Mouse (Mus musculus) layer of hippocampus, postnatal 25 days (tissue): ENCODE results near the gene Mettl2. TPM values are rescaled to one million over a fixed set of nuclear protein-coding genes. Genes with fewer than 3 reads are reported as not detected.

Experiments used
- DNase-seq, 2 experiments: peaks; one replicate each; pipeline ENCODE4 v3.0.0; 2022; ENCODE audit warnings: mixed read lengths in 2 of 2, low spot score in 1 of 2; ENCODE audit errors: extremely low spot score in 1 of 2
- total RNA-seq, 2 experiments: library from RNA; stranded (reverse); gene quantifications; 2 replicates each; pipeline ENCODE4 v1.2.3; 2021

Mettl2 gene
- total RNA-seq, 2 experiments from 2014 or later = 16.8 to 17.7 TPM

DNA sequence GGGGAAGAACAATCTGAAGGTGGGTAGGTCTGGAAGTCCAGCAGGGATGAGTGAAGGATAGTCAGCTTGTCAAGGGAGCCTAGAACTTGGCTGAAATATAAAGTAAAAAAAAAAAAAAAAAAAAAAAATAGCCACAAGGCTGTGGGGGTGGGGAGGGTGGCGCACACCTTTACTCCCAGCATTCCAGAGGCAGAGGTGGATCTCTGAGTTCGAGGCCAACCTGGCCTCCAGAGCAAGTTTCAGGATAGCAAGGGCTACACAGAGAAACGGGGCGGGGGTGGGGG is 25.7 kb downstream of the Mettl2 start:
- DNase-seq = no peak

- no peak for DNase-seq
These were observed 26.2 kb downstream of the Mettl2 start for GRCm38 (mm10) chr11:105152357-105152899.

DNA sequence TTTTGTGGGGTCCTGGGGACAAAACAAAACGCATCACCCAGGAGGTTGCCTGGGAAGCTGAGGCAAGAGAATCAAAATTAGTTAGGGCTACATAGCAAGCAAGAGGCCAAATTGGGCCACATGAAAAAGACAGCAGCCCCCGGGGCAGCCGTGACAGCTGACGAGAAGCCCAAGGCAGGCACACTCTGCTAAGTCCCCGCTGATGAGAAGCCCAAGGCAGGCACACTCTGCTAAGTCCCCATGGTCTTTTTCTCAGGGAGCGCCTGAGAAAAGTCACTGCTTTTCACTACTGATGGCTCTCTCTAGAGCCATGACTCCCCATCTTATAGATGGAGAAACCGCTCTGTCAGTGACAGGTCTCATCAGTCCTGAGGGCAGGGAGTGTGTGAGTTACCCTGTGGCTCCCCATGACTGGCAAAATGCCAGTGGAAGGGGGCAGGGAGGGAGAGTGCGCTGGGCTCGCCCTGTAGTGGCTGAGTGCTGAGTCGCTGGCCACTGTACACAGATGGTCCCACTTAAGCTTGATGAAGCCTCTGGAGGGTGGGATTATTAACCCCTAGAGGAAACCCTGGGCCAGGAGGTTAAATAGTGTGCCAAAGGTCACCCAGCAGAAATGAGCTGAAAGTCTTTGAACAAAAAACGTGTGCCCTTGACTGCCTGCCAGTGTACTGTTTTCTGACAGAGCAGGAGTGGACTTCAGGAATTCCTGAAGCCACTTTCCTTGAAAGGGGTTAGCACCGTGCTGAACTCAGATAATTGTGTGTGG is 27.0 kb downstream of the Mettl2 start:
- no peak for DNase-seq

DNA sequence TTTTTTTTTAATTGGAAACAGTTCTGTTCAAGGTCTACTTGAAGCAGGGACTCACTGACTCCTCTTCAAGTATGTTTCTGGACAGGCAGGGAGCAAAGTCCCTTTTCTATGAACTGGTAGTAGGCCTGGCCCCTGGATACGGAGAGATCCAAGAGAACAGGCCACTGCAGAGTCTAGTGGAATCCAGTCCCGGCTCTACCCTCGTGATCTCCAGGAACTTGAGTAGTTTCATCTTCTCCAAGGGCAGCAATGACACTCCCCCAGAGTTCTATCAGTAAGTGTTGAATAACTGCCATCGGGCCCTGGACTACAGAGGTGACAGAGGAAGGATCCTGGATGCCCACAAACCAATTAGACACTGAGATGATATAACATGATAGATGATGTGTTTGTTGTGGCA is 29.7 kb downstream of the Mettl2 start:
- DNase-seq = no peak

DNA sequence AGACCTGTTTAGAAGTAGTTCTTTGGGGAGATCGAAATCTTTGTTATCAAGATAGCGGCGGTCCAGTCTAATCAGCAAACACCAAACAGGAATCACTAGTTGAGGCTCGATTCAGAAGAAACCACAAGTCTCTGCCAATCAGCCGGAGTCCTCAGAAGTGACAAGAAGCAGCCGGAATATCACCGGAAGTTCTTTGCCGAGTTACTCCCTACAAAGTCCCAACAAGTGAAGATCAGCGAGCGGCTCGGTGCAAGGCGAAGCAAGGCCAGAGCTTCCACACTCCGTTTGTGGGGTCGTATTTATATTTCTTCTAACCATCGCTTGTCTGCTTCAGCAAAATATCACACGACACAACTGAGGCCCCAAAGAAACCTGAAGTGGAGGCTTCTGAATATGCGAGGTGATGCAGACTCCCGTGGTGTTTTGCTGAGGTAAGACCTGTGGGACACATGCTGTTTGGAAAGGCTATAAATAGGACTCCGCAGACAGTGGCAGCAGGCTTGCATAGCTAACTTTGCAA is 30.6 kb downstream of the Mettl2 start:
- DNase-seq = no peak

- DNase-seq = no peak
These were observed 31.8 kb downstream of the Mettl2 start for GRCm38 (mm10) chr11:105158047-105158446.

GRCm38 (mm10) chr11:105159673-105160360 is 33.6 kb downstream of the Mettl2 start:
- DNase-seq = no peak

GRCm38 (mm10) chr11:105161411-105161810 is 35.2 kb downstream of the Mettl2 start:
- DNase-seq = no peak

DNA sequence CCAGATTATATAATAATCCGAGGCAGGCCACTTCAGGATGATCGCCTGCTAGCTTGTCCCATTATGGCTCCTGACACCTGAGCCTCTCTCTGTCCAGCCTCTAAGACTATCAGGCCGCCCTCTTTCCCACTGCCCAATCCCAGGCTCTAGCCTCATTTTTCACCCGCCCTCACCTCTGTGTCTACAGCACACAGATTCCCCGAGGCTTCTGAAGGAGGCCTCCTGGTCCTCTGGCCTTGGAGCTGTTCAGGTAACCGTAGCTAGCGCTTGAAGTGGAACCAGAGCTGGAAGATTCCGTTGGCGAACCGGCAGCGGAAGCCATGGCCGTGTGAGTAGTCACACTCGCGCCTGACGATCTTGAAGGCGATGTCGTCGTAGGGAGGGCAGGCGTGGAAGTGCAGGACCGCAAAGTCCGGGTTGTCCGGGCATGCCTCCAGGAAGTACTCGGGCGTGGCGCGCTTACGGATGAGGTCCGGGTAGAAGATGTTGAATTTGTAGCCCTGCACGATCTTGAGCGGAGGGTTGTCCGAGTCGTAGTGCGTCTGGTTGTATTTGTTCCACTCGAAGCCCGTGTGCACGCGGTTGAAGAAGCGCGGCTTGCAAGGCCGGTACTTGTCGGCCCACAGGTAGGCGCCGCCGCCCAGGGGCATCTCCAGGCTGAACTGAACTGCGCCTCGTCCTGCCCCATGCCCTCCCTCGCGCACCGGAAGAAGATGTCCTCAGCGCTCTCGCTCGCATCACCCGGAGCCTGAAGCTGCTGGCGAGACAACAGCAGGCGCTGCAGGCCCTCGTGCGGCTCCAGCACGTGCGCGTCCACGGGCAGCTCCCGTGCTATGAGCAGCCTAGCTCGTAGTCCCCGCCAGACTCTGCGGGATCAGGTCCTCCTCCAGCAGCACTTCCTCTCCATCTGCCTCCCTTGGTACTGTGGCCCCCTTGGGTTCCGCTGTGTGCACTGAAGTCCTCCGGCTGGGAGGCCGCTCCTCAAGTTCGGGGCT is 38.6 kb downstream of the Mettl2 start:
- no peak for DNase-seq

GRCm38 (mm10) chr11:105166780-105167179 is 40.6 kb downstream of the Mettl2 start:
- no peak for DNase-seq

- no peak for DNase-seq
These were observed 52.3 kb downstream of the Mettl2 start, which contains the start of gene Tlk2 for GRCm38 (mm10) chr11:105178516-105178915. Tlk2 (plus strand) TSS chr11:105178807.

- no peak for DNase-seq
These were observed 53.3 kb downstream of the Mettl2 start for GRCm38 (mm10) chr11:105179523-105179922.

DNA sequence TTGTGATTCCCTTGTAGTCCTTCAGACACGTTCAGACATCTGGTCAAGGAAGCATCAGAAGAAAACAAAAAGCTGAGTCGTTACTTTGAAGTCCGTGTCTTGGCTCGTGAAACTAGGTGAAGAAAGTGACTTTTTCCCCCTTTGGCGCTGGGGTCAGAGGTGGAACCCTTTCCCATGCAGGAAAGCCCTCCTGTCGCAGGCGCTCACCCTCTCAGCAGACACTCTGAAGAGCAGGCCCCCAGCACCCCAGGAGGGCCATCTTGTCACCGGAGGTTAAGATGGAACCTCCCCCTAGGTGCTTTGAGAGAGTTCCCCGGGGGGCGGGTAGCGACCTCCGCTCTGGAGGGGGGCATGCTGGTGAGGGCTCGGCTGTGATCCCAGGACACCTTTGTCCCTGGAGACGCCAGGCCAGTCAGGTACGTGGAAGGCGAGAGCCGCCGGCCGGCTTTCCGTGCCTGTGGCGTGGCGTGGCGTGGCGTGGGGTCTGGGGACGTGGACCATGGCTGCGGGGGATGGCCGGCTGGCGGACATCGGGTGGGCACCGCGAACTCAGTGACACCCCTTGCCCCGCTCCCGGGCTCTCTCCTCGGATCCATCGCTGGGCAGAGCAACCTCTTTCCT is 54.4 kb downstream of the Mettl2 start:
- DNase-seq = peak; percentile 8 to 31

- peak; percentile 84 to 95 for DNase-seq
These were observed 55.0 kb downstream of the Mettl2 start for GRCm38 (mm10) chr11:105181126-105181637.

DNA sequence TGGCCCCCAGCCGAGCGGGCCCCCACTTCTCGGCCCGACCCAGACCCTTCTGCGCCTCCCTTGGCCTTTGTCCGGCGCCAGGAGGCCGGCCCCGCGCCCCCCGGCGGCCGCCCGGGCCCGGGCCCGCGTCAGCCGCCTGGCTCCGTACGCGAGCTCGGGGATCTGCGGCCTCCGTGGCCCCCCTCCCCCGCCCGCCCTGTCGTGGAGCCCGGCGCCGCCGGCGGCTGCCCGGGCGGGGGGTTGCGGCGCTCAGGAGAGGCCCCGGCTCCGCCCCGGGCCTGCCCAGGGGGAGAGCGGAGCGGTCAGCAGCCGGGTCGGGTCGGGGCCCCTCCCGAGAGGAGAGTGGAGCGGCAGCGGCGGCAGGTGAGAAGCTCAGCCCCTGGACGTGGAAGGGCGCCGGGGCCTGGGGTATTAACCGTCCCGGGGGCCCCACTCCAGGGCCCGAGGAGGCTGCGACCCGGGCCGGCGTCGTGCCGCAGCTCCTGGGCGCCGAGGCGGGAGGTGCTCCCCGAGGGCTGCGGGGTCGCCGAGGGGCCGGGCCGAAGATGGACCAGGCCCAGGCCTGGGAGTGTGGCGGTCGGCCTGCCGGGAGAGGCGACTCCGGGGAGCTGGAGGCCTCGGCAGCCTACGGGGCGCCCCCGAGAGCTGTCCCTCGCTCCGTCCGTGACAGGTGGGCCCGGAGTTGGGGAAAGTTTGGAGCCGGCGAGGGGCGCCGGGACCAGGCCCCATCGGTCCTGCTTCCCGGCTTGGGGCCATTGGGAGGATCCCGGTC is 55.6 kb downstream of the Mettl2 start:
- DNase-seq = peak; percentile 19 to 45

- DNase-seq = no peak
These were observed 56.2 kb downstream of the Mettl2 start for GRCm38 (mm10) chr11:105182461-105182855.

DNA sequence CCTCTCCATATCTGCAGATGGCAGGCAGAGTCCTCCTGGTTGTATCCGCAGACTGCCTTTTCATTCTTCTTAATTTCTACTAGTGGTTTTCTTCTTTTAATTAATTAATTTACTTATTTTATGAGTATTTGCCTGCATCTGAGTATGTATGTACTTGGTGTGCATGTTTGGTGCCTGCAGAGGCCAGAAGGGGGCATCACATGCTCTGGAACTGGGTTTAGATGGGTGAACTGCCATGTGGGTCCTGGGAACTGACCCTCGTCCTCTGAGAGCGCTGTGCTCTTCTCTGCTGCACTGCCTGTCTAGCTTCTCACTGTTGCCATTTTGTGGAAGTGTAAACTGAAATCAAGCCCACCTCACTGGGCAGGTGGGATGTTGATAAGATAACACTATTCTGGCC is 58.5 kb downstream of the Mettl2 start:
- no peak for DNase-seq
